Mouse (Mus musculus): ENCODE results near the gene B3galt6. TPM values are rescaled to one million over a fixed set of nuclear protein-coding genes. Genes with fewer than 3 reads are reported as not detected.

The B3galt6 gene
- 2.8 and 2.9 TPM in 2 replicates for polyA plus RNA-seq (2012; rRNA removed)
- 3.7 TPM in 2 replicates for polyA plus RNA-seq (2014; fragmentation: Nextera tagmentation; extraction: Ambion mirVana)

DNA sequence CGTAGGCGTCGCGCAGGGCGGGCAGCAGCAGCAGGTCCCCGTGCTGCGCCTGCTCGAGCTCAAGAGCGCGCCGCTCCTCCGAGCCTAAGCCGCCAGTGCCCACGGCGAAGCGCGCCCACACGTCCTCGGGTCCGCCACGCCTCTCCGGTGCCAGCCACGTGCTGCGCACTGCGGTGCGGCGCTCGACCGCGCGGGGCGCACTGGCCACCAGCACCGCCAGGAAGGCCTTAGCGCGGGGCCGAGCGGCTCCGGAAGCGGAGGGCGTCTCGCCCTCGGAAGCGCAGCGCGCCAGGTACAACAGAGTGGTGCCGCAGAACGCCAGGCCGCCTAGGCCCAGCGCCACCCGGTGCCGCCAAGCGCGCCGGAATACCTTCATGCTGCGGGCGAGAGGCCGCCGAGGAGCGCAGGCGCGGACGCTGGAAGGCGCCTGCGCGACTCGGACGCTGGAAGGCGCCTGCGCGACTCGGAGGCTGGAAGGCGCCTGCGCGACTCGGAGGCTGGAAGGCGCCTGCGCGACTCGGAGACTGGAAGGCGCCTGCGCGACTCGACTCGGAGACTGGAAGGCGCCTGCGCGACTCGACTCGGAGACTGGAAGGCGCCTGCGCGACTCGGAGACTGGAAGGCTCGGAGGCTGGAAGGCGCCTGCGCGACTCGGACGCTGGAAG is at the start of gene B3galt6, which contains the start of gene Sdf4:
Gene B3galt6 (minus strand): TSS at position 409 of the 665 bp plus-strand sequence.
Gene Sdf4 (plus strand): TSS at position 632 of the 665 bp plus-strand sequence.
- Histone ChIP-seq H3K27me3 (ENCODE audit: control insufficient read depth, insufficient read depth, low read length) (no peaks in the 10 kb centered on the region), H3K4me2 (ENCODE audit: low read depth) (peak within 1 kb of the TSS; percentile 98), H3K4me1 (replicated peaks; ENCODE audit: control insufficient read depth in 2 of 2, insufficient read depth in 2 of 2, low read length in 1 of 2) (peaks cover 44 to 45% of the 10 kb centered on the region in 2 experiments), H3K4me3 (ENCODE audit: insufficient read depth in 1 of 2, low read depth in 2 of 2, low read length in 2 of 2) (peak within 1 kb of the TSS; percentile 85 to 100), H3K36me3 (replicated peaks; ENCODE audit: control insufficient read depth, insufficient read depth, low read depth) (peaks cover 3% of the 10 kb centered on the region), H3K9ac (replicated peaks) (peak within 1 kb of the TSS; percentile 78), H3K9me3 (ENCODE audit: control insufficient read depth, low read length) (no peaks in the 10 kb centered on the region), H3K27ac (peak within 1 kb of the TSS; percentile 85)
- peak; percentile 69 to 90 (median 83) for DNase-seq (ENCODE audit: low read depth in 3 of 3, low spot score in 3 of 3)
- WGBS (ENCODE audit: insufficient replicate concordance), result under 1% methylated on average over 99 of the region's 99 CpGs
- TF ChIP-seq CTCF (IDR thresholded peaks at IDR 0.05; ENCODE audit: low read depth) (peak; percentile 63), EP300 (IDR thresholded peaks at IDR 0.05; ENCODE audit: low read depth) (no peak)
- ATAC-seq (ENCODE audit: insufficient read depth), result peak; percentile 82

DNA sequence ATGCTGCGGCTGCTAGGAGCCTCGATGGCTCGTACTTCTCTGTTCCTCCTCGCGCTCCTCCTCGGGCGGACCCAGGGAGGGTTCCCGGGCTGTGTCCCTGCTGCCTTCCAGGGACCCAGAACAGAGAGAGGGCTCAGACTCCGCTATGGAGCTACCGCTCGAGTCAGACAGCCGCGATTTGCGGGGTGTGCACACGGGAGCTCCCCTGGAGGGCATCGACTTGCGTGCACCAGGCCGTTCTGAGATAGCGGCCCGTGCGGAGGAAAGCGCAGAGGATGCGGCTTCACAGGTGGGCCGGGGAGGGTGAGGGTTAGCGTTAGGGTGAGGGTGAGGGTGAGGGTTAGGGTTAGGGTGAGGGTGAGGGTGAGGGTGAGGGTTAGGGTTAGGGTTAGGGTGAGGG is 42.5 kb upstream of the B3galt6 start:
- Histone ChIP-seq H3K36me3 (replicated peaks; ENCODE audit: control insufficient read depth, insufficient read depth, low read depth) (no peaks in the 10 kb centered on the region), H3K4me3 (ENCODE audit: insufficient read depth in 1 of 2, low read depth in 2 of 2, low read length in 2 of 2) (no peak overlapping the region), H3K9me3 (ENCODE audit: control insufficient read depth, low read length) (no peaks in the 10 kb centered on the region), H3K4me2 (ENCODE audit: low read depth) (no peak overlapping the region), H3K9ac (replicated peaks) (no peak overlapping the region), H3K27ac (no peak overlapping the region), H3K4me1 (replicated peaks; ENCODE audit: control insufficient read depth in 2 of 2, insufficient read depth in 2 of 2, low read length in 1 of 2) (peaks cover 0 to 14% of the 10 kb centered on the region in 2 experiments; a peak in 2 of 4 replicates), H3K27me3 (ENCODE audit: control insufficient read depth, insufficient read depth, low read length) (peaks cover 19% of the 10 kb centered on the region)
- DNase-seq (ENCODE audit: low read depth in 3 of 3, low spot score in 3 of 3) (no peak), ATAC-seq (ENCODE audit: insufficient read depth) (no peak)
- TF ChIP-seq CTCF (IDR thresholded peaks at IDR 0.05; ENCODE audit: low read depth), result no peak
- no peak for TF ChIP-seq EP300 (IDR thresholded peaks at IDR 0.05; ENCODE audit: low read depth)
- WGBS (ENCODE audit: insufficient replicate concordance), result 6% methylated on average over 25 of the region's 25 CpGs

DNA sequence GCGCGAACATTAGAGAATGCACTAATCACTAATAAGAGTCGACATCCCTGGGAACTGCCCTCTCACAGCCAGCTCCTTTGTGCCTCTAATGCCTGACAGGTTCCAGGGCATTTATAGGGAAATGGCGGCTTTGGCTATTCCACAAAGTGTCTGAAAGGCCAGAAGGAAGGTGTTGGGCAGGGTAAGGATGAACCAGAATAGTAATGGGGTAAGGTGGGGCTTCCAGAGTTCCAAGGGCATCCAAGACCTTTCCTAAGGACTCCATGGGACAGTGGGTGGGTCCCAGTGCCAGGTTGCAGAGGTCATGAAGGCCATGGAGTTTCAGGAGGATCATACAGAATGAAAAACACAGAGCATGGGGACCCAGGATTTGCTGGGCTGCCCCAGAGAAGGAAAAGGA is 41.9 kb upstream of the B3galt6 start:
- Histone ChIP-seq H3K9me3 (ENCODE audit: control insufficient read depth, low read length) (no peaks in the 10 kb centered on the region), H3K27ac (no peak overlapping the region), H3K36me3 (replicated peaks; ENCODE audit: control insufficient read depth, insufficient read depth, low read depth) (no peaks in the 10 kb centered on the region), H3K27me3 (ENCODE audit: control insufficient read depth, insufficient read depth, low read length) (peaks cover 19% of the 10 kb centered on the region), H3K4me1 (replicated peaks; ENCODE audit: control insufficient read depth in 2 of 2, insufficient read depth in 2 of 2, low read length in 1 of 2) (peaks cover 0 to 14% of the 10 kb centered on the region in 2 experiments; a peak in 2 of 4 replicates), H3K4me3 (ENCODE audit: insufficient read depth in 1 of 2, low read depth in 2 of 2, low read length in 2 of 2) (no peak overlapping the region), H3K9ac (replicated peaks) (no peak overlapping the region), H3K4me2 (ENCODE audit: low read depth) (no peak overlapping the region)
- TF ChIP-seq EP300 (IDR thresholded peaks at IDR 0.05; ENCODE audit: low read depth), result no peak
- TF ChIP-seq CTCF (IDR thresholded peaks at IDR 0.05; ENCODE audit: low read depth), result no peak
- WGBS (ENCODE audit: insufficient replicate concordance), result 65% methylated on average over 4 of the region's 4 CpGs
- DNase-seq (ENCODE audit: low read depth in 3 of 3, low spot score in 3 of 3) (no peak), ATAC-seq (ENCODE audit: insufficient read depth) (no peak)

DNA sequence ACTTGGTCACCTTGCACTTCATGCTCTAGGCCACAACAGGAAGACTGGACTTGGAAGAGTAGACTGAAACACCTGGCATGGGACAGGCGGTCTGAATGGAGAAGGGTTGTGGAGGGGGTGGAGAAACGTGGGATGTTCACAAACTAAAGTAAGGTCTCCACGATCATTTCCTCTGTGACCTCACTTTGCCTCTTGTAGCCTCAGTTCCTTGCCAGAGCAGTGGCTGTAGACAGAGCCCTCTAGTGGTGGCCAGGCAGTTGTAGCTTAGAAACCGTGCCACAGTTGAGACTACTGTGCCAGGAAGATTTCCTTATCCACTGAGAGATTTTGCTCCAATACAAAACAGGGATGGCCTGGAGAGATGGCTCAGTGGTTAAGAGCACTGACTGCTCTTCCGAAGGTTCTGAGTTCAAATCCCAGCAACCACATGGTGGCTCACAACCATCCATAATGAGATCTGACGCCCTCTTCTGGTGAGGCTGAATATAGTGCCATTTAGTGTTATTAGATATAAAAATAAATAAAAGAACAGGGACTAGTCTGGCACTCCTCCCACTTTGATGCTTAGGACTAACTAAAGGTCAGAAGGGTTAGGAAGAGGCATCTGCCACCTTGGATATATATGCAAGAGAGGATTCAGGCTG is 41.1 kb upstream of the B3galt6 start:
- no peak overlapping the region for H3K9ac ChIP-seq (replicated peaks)
- 0 out of 2 replicates have a peak, but pooled peaks have one; percentile 29 for ATAC-seq (ENCODE audit: insufficient read depth)
- H3K9me3 ChIP-seq (ENCODE audit: control insufficient read depth, low read length), result no peaks in the 10 kb centered on the region
- TF ChIP-seq EP300 (IDR thresholded peaks at IDR 0.05; ENCODE audit: low read depth) (no peak), CTCF (IDR thresholded peaks at IDR 0.05; ENCODE audit: low read depth) (peak; percentile 89)
- H3K27ac ChIP-seq, result no peak overlapping the region
- 22% methylated on average over 6 of the region's 6 CpGs for WGBS (ENCODE audit: insufficient replicate concordance)
- no peaks in the 10 kb centered on the region for H3K36me3 ChIP-seq (replicated peaks; ENCODE audit: control insufficient read depth, insufficient read depth, low read depth)
- H3K4me2 ChIP-seq (ENCODE audit: low read depth), result no peak overlapping the region
- peaks cover 19% of the 10 kb centered on the region for H3K27me3 ChIP-seq (ENCODE audit: control insufficient read depth, insufficient read depth, low read length)
- peak in 1 of 3 experiments; percentile 20 for DNase-seq (ENCODE audit: low read depth in 3 of 3, low spot score in 3 of 3)
- no peak overlapping the region for H3K4me3 ChIP-seq (ENCODE audit: insufficient read depth in 1 of 2, low read depth in 2 of 2, low read length in 2 of 2)
- H3K4me1 ChIP-seq (replicated peaks; ENCODE audit: control insufficient read depth in 2 of 2, insufficient read depth in 2 of 2, low read length in 1 of 2), result peaks cover 0 to 14% of the 10 kb centered on the region in 2 experiments; a peak in 2 of 4 replicates

DNA sequence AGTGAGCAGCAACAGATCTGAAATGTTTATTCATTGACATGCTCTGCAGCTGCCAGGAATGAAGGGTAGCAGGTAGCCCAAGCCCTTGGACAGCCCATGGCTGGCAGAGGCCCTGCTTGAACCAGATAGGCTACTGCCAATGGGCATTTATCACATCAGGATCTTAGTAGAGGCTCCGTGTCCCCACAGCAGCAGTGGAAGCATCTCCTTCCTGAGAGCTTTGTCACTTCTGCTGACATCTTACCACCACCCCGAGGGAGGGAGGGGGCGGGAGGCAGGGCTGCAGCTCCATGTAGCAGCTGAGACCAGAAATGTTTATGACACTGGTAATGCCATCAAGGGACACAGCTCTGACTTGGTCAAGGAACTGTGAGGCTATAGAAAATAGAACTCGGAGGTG is 40.4 kb upstream of the B3galt6 start:
- Histone ChIP-seq H3K27ac (no peak overlapping the region), H3K4me2 (ENCODE audit: low read depth) (no peak overlapping the region), H3K4me3 (ENCODE audit: insufficient read depth in 1 of 2, low read depth in 2 of 2, low read length in 2 of 2) (no peak overlapping the region), H3K9ac (replicated peaks) (no peak overlapping the region), H3K9me3 (ENCODE audit: control insufficient read depth, low read length) (no peaks in the 10 kb centered on the region), H3K36me3 (replicated peaks; ENCODE audit: control insufficient read depth, insufficient read depth, low read depth) (no peaks in the 10 kb centered on the region), H3K27me3 (ENCODE audit: control insufficient read depth, insufficient read depth, low read length) (peaks cover 19% of the 10 kb centered on the region), H3K4me1 (replicated peaks; ENCODE audit: control insufficient read depth in 2 of 2, insufficient read depth in 2 of 2, low read length in 1 of 2) (peaks cover 0 to 14% of the 10 kb centered on the region in 2 experiments; a peak in 2 of 4 replicates)
- no peak for ATAC-seq (ENCODE audit: insufficient read depth)
- WGBS (ENCODE audit: insufficient replicate concordance), result 40% methylated on average over 4 of the region's 4 CpGs
- no peak for DNase-seq (ENCODE audit: low read depth in 3 of 3, low spot score in 3 of 3)
- TF ChIP-seq EP300 (IDR thresholded peaks at IDR 0.05; ENCODE audit: low read depth), result no peak
